Mouse (Mus musculus) cerebellum, adult 9-10 months (tissue): ENCODE results near the gene Gm20479.
A peak's percentile ranks its signal among the peaks of the same experiment; 100 is the strongest.

ENCODE experiments used
- DNase-seq: peaks from one replicate; pipeline ENCODE4 v3.0.0; 2022

The Gm20479 gene

GRCm38 (mm10) chr7:27366082-27366844 is 9.0 kb upstream of the Gm20479 start:
- DNase-seq: no peak

GRCm38 (mm10) chr7:27364379-27364778 is 7.2 kb upstream of the Gm20479 start:
- no peak for DNase-seq

GRCm38 (mm10) chr7:27361283-27361946 is 4.2 kb upstream of the Gm20479 start:
- peak; percentile 98 for DNase-seq

- DNase-seq: peak; percentile 41
These were observed 3.5 kb upstream of the Gm20479 start for GRCm38 (mm10) chr7:27360749-27361148.

- DNase-seq: no peak
These were observed 2.6 kb upstream of the Gm20479 start for GRCm38 (mm10) chr7:27359706-27360358.

- no peak for DNase-seq
These were observed 1.9 kb upstream of the Gm20479 start for GRCm38 (mm10) chr7:27359162-27359561.

GRCm38 (mm10) chr7:27357595-27357978 is 368 bp upstream of the Gm20479 start:
- DNase-seq: no peak

- peak; percentile 75 for DNase-seq
These were observed 971 bp downstream of the Gm20479 start for GRCm38 (mm10) chr7:27356248-27356647.

GRCm38 (mm10) chr7:27355745-27356240 is 1.4 kb downstream of the Gm20479 start, which contains the start of gene Shkbp1:
TSS of gene Shkbp1 (minus strand) at chr7:27356019.
- peak; percentile 86 for DNase-seq

- no peak for DNase-seq
These were observed 2.0 kb downstream of the Gm20479 start for GRCm38 (mm10) chr7:27355261-27355660.

GRCm38 (mm10) chr7:27354783-27355182 is 2.4 kb downstream of the Gm20479 start:
- DNase-seq: no peak

GRCm38 (mm10) chr7:27354144-27354543 is 3.1 kb downstream of the Gm20479 start:
- peak; percentile 81 for DNase-seq

- no peak for DNase-seq
These were observed 11.8 kb downstream of the Gm20479 start for GRCm38 (mm10) chr7:27345444-27345843.

- no peak for DNase-seq
These were observed 14.6 kb downstream of the Gm20479 start for GRCm38 (mm10) chr7:27342595-27342994.

- DNase-seq: no peak
These were observed 17.7 kb downstream of the Gm20479 start for GRCm38 (mm10) chr7:27339519-27339918.

- no peak for DNase-seq
These were observed 18.1 kb downstream of the Gm20479 start for GRCm38 (mm10) chr7:27339114-27339513.

- no peak for DNase-seq
These were observed 19.9 kb downstream of the Gm20479 start, which contains the start of gene Ltbp4 for GRCm38 (mm10) chr7:27337175-27337853. TSS of gene Ltbp4 (minus strand) at chr7:27337692.

GRCm38 (mm10) chr7:27335928-27336823 is 21.0 kb downstream of the Gm20479 start:
- peak; percentile 92 for DNase-seq

GRCm38 (mm10) chr7:27335011-27335720 is 22.1 kb downstream of the Gm20479 start:
- no peak for DNase-seq

- DNase-seq: no peak
These were observed 22.8 kb downstream of the Gm20479 start for GRCm38 (mm10) chr7:27334405-27334911.
